Mouse (Mus musculus): ENCODE results near the gene Cuedc1. TPM values are rescaled to one million over a fixed set of nuclear protein-coding genes. Genes with fewer than 3 reads are reported as not detected.
A peak's percentile ranks its signal among the peaks of the same experiment; 100 is the strongest.

The Cuedc1 gene
- polyA plus RNA-seq, 1 experiment from 2014 or later: 1.1 TPM

DNA sequence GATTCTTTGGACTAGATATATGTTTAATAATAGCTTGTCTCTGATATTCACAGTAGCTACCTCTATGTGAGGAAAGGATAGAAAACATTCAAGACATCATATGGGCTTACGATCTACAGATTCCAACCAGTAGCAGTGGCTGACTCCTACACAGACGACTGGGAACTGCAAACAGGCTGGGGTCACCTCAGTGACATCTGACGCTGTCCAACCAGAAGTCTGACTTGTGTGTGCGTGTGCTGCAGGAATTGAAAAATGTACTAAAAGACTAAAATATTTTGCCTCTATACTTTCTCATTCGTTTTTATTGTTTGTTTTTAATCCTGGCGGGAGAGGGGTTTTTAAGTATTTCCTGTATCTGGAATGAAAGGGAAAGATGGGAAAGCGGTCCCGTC, 30.7 kb upstream of the Cuedc1 start:
- Histone ChIP-seq H3K4me1 (replicated peaks) (peaks cover 38% of the 10 kb centered on the region), H3K9me3 (replicated peaks) (no peaks in the 10 kb centered on the region), H3K36me3 (replicated peaks) (no peaks in the 10 kb centered on the region), H3K27ac (replicated peaks) (peak overlapping the region; percentile 94), H3K27me3 (no peaks in the 10 kb centered on the region), H3K9ac (peak overlapping the region; percentile 91), H3K4me2 (peak overlapping the region; percentile 97), H3K4me3 (replicated peaks) (peak overlapping the region; percentile 96)
- no peak for ATAC-seq (ENCODE audit: insufficient read depth)
- 10% methylated on average over 8 of the region's 8 CpGs for WGBS (ENCODE audit: insufficient replicate concordance)

DNA sequence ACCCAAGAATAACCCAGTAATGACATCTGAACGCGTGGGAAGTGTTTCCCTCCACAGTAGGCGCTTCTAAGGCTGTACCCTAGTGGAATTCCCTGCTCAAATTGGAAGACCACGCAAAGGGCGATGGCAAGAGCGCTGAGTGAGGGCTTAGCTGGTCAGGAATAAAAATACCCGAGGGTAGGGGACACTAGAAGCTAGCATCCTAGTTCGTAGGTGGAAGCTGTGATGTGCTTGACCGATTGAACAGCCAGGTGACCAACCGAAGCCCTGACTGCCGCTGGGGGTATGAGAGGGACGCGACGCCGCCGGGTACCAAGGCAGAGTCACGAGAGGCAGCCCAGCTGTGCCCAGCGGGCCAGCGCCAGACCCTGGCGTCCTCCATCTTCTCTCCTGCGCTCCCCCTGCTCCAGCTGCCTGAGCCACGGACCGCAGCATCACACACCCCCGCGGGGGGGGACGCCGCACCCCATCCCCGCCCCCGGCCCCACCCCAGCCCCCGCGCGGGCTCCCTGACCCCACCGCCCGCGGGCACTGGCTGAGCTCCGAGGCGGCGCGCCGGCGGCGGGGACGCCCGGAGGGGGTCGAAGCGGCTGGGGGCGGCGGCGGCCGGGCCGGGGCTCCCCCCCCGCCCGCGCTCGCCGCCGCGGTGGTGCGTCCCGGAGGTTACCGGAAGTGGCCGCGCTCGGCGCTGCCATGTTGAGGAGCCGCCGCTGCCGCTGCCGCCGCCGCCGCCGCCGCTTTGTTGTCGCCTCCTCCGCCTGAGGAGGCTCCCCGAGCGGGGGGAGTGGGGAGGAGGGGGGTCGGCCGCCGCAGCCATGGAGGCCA, 30.1 kb upstream of the Cuedc1 start, which contains the start of gene Vezf1:
Gene Vezf1, plus strand, starts transcription at position 694 of the 825 bp plus-strand sequence.
- Histone ChIP-seq H3K9me3 (replicated peaks) (no peaks in the 10 kb centered on the region), H3K4me2 (peak within 1 kb of the TSS; percentile 97), H3K27ac (replicated peaks) (peak within 1 kb of the TSS; percentile 94), H3K27me3 (no peaks in the 10 kb centered on the region), H3K9ac (peak within 1 kb of the TSS; percentile 91), H3K36me3 (replicated peaks) (no peaks in the 10 kb centered on the region), H3K4me3 (replicated peaks) (peak within 1 kb of the TSS; percentile 96), H3K4me1 (replicated peaks) (peaks cover 38% of the 10 kb centered on the region)
- peak; percentile 85 for ATAC-seq (ENCODE audit: insufficient read depth)
- WGBS (ENCODE audit: insufficient replicate concordance): under 1% methylated on average over 51 of the region's 81 CpGs

DNA sequence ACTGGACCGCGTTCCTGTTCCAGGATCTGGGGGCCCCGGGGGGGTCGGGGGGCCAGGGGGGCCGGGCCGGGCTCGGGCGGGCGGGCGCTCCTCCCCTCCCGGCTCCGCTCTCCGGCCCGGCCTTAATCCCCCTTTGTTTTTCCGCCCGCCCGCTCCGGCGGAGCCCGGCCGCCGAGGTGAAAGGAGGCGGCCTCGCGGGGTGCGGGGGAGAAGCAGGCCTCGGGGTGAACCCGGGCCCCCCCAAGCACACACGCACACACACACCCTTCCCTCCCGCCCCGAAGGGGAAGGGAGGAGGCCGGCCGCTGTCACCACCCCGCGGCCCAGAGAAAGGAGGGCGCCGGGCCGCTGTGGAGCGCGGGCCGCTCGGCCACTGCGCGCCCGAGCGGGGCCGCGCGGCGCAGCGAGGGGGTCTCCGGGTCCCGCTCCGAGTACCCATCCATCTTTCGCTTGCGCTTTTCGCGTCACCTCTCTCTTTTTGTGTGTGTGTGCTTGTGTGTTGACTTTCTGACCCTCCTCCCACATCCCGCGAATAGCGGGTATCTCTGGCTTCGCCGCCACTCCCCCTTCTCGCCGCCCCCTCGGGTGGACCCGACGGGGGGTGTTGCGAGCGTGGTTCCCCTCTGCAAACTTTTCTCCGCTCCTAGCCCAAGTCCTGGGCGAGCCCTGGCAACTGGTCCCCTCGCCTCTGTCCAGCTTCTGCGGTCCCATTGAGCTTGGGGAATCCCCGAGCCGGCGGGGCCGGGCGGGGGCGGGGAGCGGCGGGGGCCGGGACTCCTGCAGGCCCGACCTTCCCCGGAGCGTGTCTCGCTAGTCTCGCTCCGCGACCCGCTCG, 29.2 kb upstream of the Cuedc1 start:
- peaks cover 38% of the 10 kb centered on the region for H3K4me1 ChIP-seq (replicated peaks)
- H3K4me3 ChIP-seq (replicated peaks): peak overlapping the region; percentile 96
- no peaks in the 10 kb centered on the region for H3K9me3 ChIP-seq (replicated peaks)
- WGBS (ENCODE audit: insufficient replicate concordance): under 1% methylated on average over 79 of the region's 92 CpGs
- peak; percentile 79 for ATAC-seq (ENCODE audit: insufficient read depth)
- H3K27ac ChIP-seq (replicated peaks): peak overlapping the region; percentile 94
- peak overlapping the region; percentile 97 for H3K4me2 ChIP-seq
- H3K27me3 ChIP-seq: no peaks in the 10 kb centered on the region
- peaks cover 7% of the 10 kb centered on the region for H3K36me3 ChIP-seq (replicated peaks)
- peak overlapping the region; percentile 91 for H3K9ac ChIP-seq

DNA sequence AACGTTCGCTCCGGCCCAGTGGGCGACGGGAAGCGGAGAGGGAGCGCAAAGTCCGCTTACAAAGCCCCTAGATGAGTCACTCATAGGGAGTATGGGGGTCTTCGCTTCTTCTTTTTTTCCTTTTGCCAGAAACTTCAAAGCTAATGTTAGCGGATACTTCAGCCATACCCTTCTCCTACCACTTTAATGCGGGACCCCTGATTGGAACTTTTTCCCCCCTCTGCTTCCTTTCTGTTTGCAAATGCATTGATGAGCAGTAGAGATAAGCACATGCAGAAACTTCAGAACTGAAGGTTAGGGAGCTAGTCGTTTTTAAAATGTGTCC, 28.6 kb upstream of the Cuedc1 start:
- WGBS (ENCODE audit: insufficient replicate concordance): under 1% methylated on average over 12 of the region's 12 CpGs
- Histone ChIP-seq H3K9ac (peak overlapping the region; percentile 91), H3K4me3 (replicated peaks) (peak overlapping the region; percentile 96), H3K4me2 (peak overlapping the region; percentile 97), H3K36me3 (replicated peaks) (peaks cover 13% of the 10 kb centered on the region), H3K27ac (replicated peaks) (peak overlapping the region; percentile 94), H3K4me1 (replicated peaks) (peaks cover 38% of the 10 kb centered on the region), H3K27me3 (no peaks in the 10 kb centered on the region), H3K9me3 (replicated peaks) (no peaks in the 10 kb centered on the region)
- ATAC-seq (ENCODE audit: insufficient read depth): no peak

DNA sequence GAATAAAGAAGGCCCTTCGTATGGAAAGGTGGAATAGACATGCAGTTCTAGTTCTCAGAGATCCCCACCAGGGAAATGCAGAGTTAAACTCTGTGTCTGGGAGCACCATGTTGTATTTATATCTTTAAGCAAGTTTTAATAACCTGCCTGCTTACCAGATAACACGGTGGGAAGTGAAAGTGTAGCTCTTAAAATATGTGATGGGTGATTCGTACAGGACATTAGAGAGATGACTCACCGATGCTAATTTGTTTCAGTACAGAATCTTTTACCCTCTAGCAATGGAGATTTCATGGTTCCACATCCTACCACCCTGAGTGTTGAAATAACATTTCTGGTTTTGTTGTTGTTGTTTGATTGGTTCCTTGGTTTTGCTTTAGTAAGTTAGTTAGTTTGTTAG, 27.5 kb upstream of the Cuedc1 start:
- no peak for ATAC-seq (ENCODE audit: insufficient read depth)
- 48% methylated on average over 4 of the region's 4 CpGs for WGBS (ENCODE audit: insufficient replicate concordance)
- Histone ChIP-seq H3K4me3 (replicated peaks) (peak overlapping the region; percentile 96; the same call in 1 of the 2 replicates), H3K27ac (replicated peaks) (no peak overlapping the region), H3K9me3 (replicated peaks) (no peaks in the 10 kb centered on the region), H3K27me3 (no peaks in the 10 kb centered on the region), H3K9ac (no peak overlapping the region; the same call in 1 of the 2 replicates), H3K36me3 (replicated peaks) (peaks cover 22% of the 10 kb centered on the region), H3K4me1 (replicated peaks) (peaks cover 42% of the 10 kb centered on the region), H3K4me2 (peak overlapping the region; percentile 97)

DNA sequence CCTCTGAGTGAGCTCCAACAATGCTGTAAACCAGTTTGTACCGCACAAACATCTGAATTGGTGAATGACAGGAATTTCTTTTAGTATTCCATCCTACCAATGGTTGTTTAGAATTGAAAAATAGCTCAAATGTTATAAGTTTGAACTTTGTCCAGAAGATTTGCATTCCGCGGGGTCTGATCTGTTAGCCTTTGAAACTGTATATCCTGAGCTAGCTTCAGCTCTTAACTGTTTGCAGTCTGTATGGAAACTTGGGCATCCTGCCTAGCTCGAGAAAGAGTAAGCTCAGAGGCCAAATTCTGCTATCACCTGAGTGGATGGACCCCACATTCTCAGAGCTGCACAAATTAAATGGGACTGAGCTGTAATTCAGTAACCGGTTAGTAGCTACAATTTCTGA, 26.7 kb upstream of the Cuedc1 start:
- H3K4me2 ChIP-seq: 0 out of 2 replicates have a peak overlapping the region, but pooled peaks have one; percentile 97
- H3K27ac ChIP-seq (replicated peaks): no peak overlapping the region
- no peak for ATAC-seq (ENCODE audit: insufficient read depth)
- no peak overlapping the region for H3K9ac ChIP-seq
- H3K36me3 ChIP-seq (replicated peaks): peaks cover 29% of the 10 kb centered on the region
- no peaks in the 10 kb centered on the region for H3K9me3 ChIP-seq (replicated peaks)
- WGBS (ENCODE audit: insufficient replicate concordance): 71% methylated on average over 5 of the region's 5 CpGs
- peaks cover 42% of the 10 kb centered on the region for H3K4me1 ChIP-seq (replicated peaks)
- no peak overlapping the region for H3K4me3 ChIP-seq (replicated peaks)
- no peaks in the 10 kb centered on the region for H3K27me3 ChIP-seq

DNA sequence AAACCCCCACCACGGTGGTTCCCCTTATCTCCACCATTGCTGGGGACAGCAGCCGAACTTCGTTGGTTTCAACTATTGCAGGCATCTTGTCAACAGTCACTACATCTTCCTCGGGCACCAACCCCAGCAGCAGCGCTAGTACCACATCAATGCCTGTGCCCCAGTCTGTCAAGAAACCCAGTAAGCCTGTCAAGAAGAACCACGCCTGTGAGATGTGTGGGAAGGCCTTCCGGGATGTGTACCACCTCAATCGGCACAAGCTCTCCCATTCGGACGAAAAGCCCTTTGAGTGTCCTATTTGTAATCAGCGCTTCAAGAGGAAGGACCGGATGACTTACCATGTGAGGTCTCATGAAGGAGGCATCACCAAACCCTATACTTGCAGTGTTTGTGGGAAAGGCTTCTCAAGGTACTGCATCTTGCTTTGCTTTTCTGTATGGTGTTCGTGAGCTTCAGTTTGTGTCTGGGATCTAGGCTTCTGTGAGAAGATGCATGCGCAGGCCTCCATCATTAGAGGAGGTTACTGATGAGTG, 24.4 kb upstream of the Cuedc1 start:
- Histone ChIP-seq H3K4me3 (replicated peaks) (no peak overlapping the region), H3K4me2 (no peak overlapping the region), H3K27me3 (no peaks in the 10 kb centered on the region), H3K36me3 (replicated peaks) (peaks cover 50% of the 10 kb centered on the region), H3K9me3 (replicated peaks) (no peaks in the 10 kb centered on the region), H3K27ac (replicated peaks) (no peak overlapping the region), H3K9ac (no peak overlapping the region), H3K4me1 (replicated peaks) (peaks cover 36% of the 10 kb centered on the region)
- WGBS (ENCODE audit: insufficient replicate concordance): 62% methylated on average over 14 of the region's 14 CpGs
- no peak for ATAC-seq (ENCODE audit: insufficient read depth)

DNA sequence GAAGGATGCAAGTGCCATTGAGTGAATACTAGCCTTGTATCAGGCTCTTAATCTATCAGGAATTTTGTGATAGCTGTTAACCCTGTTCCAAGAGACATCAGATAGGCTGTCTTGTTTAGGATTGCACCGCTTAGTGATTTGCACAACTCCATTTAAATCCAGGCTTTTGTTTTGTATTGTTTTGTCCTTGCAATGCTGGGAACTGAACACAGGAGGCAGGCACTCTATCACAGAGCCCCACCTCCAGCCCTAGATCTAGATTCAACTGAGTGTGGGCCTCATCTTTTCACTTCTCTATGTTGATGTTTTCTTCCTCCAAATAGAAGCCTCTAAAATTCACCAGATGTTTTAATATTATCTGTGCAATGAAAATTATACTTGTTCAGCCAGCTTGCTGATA, 22.2 kb upstream of the Cuedc1 start:
- 73% methylated on average over 1 of the region's 1 CpGs for WGBS (ENCODE audit: insufficient replicate concordance)
- Histone ChIP-seq H3K4me3 (replicated peaks) (no peak overlapping the region), H3K27me3 (no peaks in the 10 kb centered on the region), H3K27ac (replicated peaks) (no peak overlapping the region), H3K4me1 (replicated peaks) (peaks cover 18% of the 10 kb centered on the region), H3K36me3 (replicated peaks) (peaks cover 71% of the 10 kb centered on the region), H3K9me3 (replicated peaks) (no peaks in the 10 kb centered on the region), H3K9ac (no peak overlapping the region), H3K4me2 (no peak overlapping the region)
- no peak for ATAC-seq (ENCODE audit: insufficient read depth)

DNA sequence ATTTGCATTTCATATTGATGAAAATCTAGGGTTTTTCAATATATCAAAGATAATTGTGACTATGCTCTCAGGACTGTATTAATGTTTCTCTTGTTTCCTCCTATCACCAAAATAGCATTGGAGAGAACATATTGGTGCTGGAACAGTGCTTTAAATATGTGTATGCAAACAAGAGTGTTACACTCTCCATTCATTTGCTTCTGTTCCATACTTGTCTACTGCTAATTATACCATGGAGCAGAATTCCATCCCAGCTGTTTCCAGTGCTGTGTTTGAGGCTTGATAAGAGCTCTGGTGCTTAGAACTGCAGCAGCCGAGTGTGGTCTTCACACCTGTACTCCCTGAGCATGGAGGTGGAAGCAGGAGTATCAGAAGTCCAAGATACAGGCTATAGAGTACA, 21.5 kb upstream of the Cuedc1 start:
- H3K27me3 ChIP-seq: no peaks in the 10 kb centered on the region
- peaks cover 78% of the 10 kb centered on the region for H3K36me3 ChIP-seq (replicated peaks)
- no peak overlapping the region for H3K27ac ChIP-seq (replicated peaks)
- 60% methylated on average over 1 of the region's 1 CpGs for WGBS (ENCODE audit: insufficient replicate concordance)
- no peak overlapping the region for H3K4me3 ChIP-seq (replicated peaks)
- no peak overlapping the region for H3K9ac ChIP-seq
- no peak for ATAC-seq (ENCODE audit: insufficient read depth)
- no peaks in the 10 kb centered on the region for H3K9me3 ChIP-seq (replicated peaks)
- H3K4me2 ChIP-seq: no peak overlapping the region
- H3K4me1 ChIP-seq (replicated peaks): peaks cover 11% of the 10 kb centered on the region

DNA sequence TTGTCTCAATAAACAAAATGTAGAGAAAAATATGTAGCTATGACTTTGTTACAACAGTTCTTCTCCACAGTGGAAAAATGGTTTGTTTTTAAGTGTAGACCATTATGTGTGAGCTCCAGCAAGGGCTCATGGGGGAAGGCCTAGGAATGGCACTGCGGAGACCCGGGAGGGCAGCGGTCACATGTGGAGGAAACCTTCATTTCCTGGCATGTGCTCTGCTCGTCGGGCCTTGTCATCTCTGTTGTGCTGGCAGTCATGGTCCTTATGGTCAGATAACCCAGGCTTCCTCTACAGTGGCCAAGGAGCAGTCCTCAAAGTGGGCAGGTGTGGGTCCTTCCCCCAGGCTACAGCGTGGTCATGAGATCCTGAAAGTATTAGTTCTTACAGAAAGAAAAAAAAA, 14.2 kb upstream of the Cuedc1 start:
- ATAC-seq (ENCODE audit: insufficient read depth): no peak
- H3K4me1 ChIP-seq (replicated peaks): peaks cover 14% of the 10 kb centered on the region
- WGBS (ENCODE audit: insufficient replicate concordance): 21% methylated on average over 6 of the region's 6 CpGs
- H3K36me3 ChIP-seq (replicated peaks): peaks cover 50% of the 10 kb centered on the region
- H3K4me2 ChIP-seq: no peak overlapping the region
- no peak overlapping the region for H3K4me3 ChIP-seq (replicated peaks)
- 0 out of 2 replicates have a peak, but pooled peaks cover under 1% of the 10 kb centered on the region for H3K27me3 ChIP-seq
- H3K9me3 ChIP-seq (replicated peaks): no peaks in the 10 kb centered on the region
- H3K9ac ChIP-seq: no peak overlapping the region
- H3K27ac ChIP-seq (replicated peaks): no peak overlapping the region
